Mouse (Mus musculus) kidney, embryonic 14.5 days (tissue): ENCODE measurements around the gene Otop2. TPM values are rescaled to one million over a fixed set of nuclear protein-coding genes. Genes with fewer than 3 reads are reported as not detected.

ENCODE experiments used
- ATAC-seq: fragments of 200-750 bp; cut with Nextera tagmentation; 2 replicates; pipeline ENCODE4 v1.8.0; 2017; ENCODE audit warnings: moderate number of reproducible peaks, mild to moderate bottlenecking, moderate TSS enrichment, moderate library complexity; ENCODE audit not compliant: low FRiP score, low TSS enrichment
- H3K27ac ChIP-seq: fragments of 300-500 bp; sonication (generic); 2 replicates; pipeline ENCODE4 v1.5.1; 2014; ENCODE audit warnings: low read depth, mild to moderate bottlenecking, low read length, moderate library complexity, mixed read lengths
- H3K27me3 ChIP-seq: fragments of 300-500 bp; sonication (generic); 2 replicates; pipeline ENCODE4 v1.6.1; 2014; ENCODE audit warnings: mild to moderate bottlenecking, low read length; ENCODE audit not compliant: control insufficient read depth, insufficient read depth
- H3K36me3 ChIP-seq: fragments of 300-500 bp; sonication (generic); 2 replicates; pipeline ENCODE4 v1.6.1; 2014; ENCODE audit warnings: low read length, mixed read lengths; ENCODE audit not compliant: control insufficient read depth, insufficient read depth
- H3K4me1 ChIP-seq: fragments of 300-500 bp; sonication (generic); 2 replicates; pipeline ENCODE4 v1.6.1; 2014; ENCODE audit warnings: low read length, mixed read lengths; ENCODE audit not compliant: control insufficient read depth, insufficient read depth
- H3K4me2 ChIP-seq: fragments of 300-500 bp; sonication (generic); replicated peaks from 2 replicates; pipeline ENCODE4 v1.6.1; 2014; ENCODE audit warnings: low read depth, mild to moderate bottlenecking, low read length
- H3K4me3 ChIP-seq: fragments of 300-500 bp; sonication (generic); 2 replicates; pipeline ENCODE4 v1.5.1; 2014; ENCODE audit warnings: mild to moderate bottlenecking, low read length
- H3K9ac ChIP-seq: fragments of 300-500 bp; sonication (generic); 2 replicates; pipeline ENCODE4 v1.6.1; 2014; ENCODE audit warnings: low read depth, mild to moderate bottlenecking, low read length, moderate library complexity
- H3K9me3 ChIP-seq: fragments of 300-500 bp; sonication (generic); 2 replicates; pipeline ENCODE4 v1.6.1; 2016; ENCODE audit warnings: low read length; ENCODE audit not compliant: control insufficient read depth
- WGBS: fragments of 180-500 bp; shearing (Covaris S2); extraction: QIAGEN DNeasy Blood & Tissue Kit; methylation state at CpG from one replicate; pipeline ENCODE4 v1.1.7; 2014; 5-methylcytosine and 5-hydroxymethylcytosine counted together
- polyA plus RNA-seq: library from polyadenylated mRNA; unstranded; fragments of >200 nt; fragmentation: Nextera tagmentation; extraction: Ambion mirVana; gene quantifications from 2 replicates; pipeline ENCODE4 v1.2.1, GENCODE M21; 2014

Otop2 gene
- 0.14 and 0.15 TPM in 2 replicates for polyA plus RNA-seq

- no peak within 1 kb of the TSS for H3K27ac ChIP-seq
- H3K36me3 ChIP-seq, result no peaks in the 10 kb centered on the region
- H3K4me3 ChIP-seq, result no peak within 1 kb of the TSS
- WGBS, result 12% methylated on average over 8 of the region's 8 CpGs
- no peak within 1 kb of the TSS for H3K4me2 ChIP-seq
- 0 out of 2 replicates have a peak, but pooled peaks cover 7% of the 10 kb centered on the region for H3K4me1 ChIP-seq
- H3K9ac ChIP-seq, result no peak within 1 kb of the TSS
- no peaks in the 10 kb centered on the region for H3K9me3 ChIP-seq
- H3K27me3 ChIP-seq, result no peaks in the 10 kb centered on the region
- 0 out of 2 replicates have a peak, but pooled peaks have one; percentile 24 for ATAC-seq
Observed at GRCm38 (mm10) chr11:115306863-115307262, at the start of gene Otop2. Gene Otop2, plus strand, starts transcription at chr11:115307163.

- ATAC-seq, result 0 out of 2 replicates have a peak, but pooled peaks have one; percentile 14
- H3K27ac ChIP-seq, result no peak overlapping the region
- no peaks in the 10 kb centered on the region for H3K36me3 ChIP-seq
- peak overlapping the region; percentile 13 for H3K4me3 ChIP-seq
- H3K4me2 ChIP-seq, result peak overlapping the region; percentile 15; the same call in 1 of the 2 replicates
- WGBS, result 18% methylated on average over 49 of the region's 59 CpGs
- H3K9me3 ChIP-seq, result no peaks in the 10 kb centered on the region
- no peaks in the 10 kb centered on the region for H3K4me1 ChIP-seq
- H3K27me3 ChIP-seq, result peaks cover 80% of the 10 kb centered on the region
- no peak overlapping the region for H3K9ac ChIP-seq
Observed at GRCm38 (mm10) chr11:115257775-115258510, 49.0 kb upstream of the Otop2 start.

- peaks cover 85% of the 10 kb centered on the region for H3K27me3 ChIP-seq
- H3K4me2 ChIP-seq, result no peak overlapping the region
- ATAC-seq, result no peak
- no peaks in the 10 kb centered on the region for H3K4me1 ChIP-seq
- 37% methylated on average over 4 of the region's 4 CpGs for WGBS
- no peak overlapping the region for H3K9ac ChIP-seq
- no peak overlapping the region for H3K4me3 ChIP-seq
- H3K36me3 ChIP-seq, result no peaks in the 10 kb centered on the region
- no peak overlapping the region for H3K27ac ChIP-seq
- H3K9me3 ChIP-seq, result no peaks in the 10 kb centered on the region
Observed at GRCm38 (mm10) chr11:115259134-115259533, 47.8 kb upstream of the Otop2 start.

- no peak overlapping the region for H3K4me2 ChIP-seq
- no peaks in the 10 kb centered on the region for H3K36me3 ChIP-seq
- no peak for ATAC-seq
- peaks cover 10% of the 10 kb centered on the region; the same call in 1 of the 2 replicates for H3K4me1 ChIP-seq
- WGBS, result 79% methylated on average over 11 of the region's 11 CpGs
- no peak overlapping the region for H3K9ac ChIP-seq
- H3K9me3 ChIP-seq, result no peaks in the 10 kb centered on the region
- H3K27ac ChIP-seq, result no peak overlapping the region
- no peak overlapping the region for H3K4me3 ChIP-seq
- peaks cover 92% of the 10 kb centered on the region for H3K27me3 ChIP-seq
Observed at GRCm38 (mm10) chr11:115262954-115263353, 44.0 kb upstream of the Otop2 start.

- Histone ChIP-seq H3K27me3 (peaks cover 92% of the 10 kb centered on the region), H3K9me3 (no peaks in the 10 kb centered on the region), H3K9ac (no peak overlapping the region), H3K4me2 (no peak overlapping the region), H3K4me1 (peaks cover 10% of the 10 kb centered on the region; the same call in 1 of the 2 replicates), H3K36me3 (no peaks in the 10 kb centered on the region), H3K27ac (no peak overlapping the region), H3K4me3 (no peak overlapping the region)
- 66% methylated on average over 7 of the region's 7 CpGs for WGBS
- no peak for ATAC-seq
Observed at GRCm38 (mm10) chr11:115264136-115264861, 42.7 kb upstream of the Otop2 start.

GRCm38 (mm10) chr11:115264862-115265668 lies 41.9 kb upstream of the Otop2 start:
- no peak for ATAC-seq
- no peaks in the 10 kb centered on the region for H3K9me3 ChIP-seq
- peak overlapping the region; percentile 42 for H3K4me2 ChIP-seq
- no peak overlapping the region for H3K9ac ChIP-seq
- no peak overlapping the region for H3K27ac ChIP-seq
- H3K36me3 ChIP-seq, result no peaks in the 10 kb centered on the region
- H3K4me3 ChIP-seq, result peak overlapping the region; percentile 22
- peaks cover 10% of the 10 kb centered on the region; the same call in 1 of the 2 replicates for H3K4me1 ChIP-seq
- WGBS, result 5% methylated on average over 39 of the region's 39 CpGs
- peaks cover 90% of the 10 kb centered on the region for H3K27me3 ChIP-seq

- Histone ChIP-seq H3K4me1 (peaks cover 13% of the 10 kb centered on the region; the same call in 1 of the 2 replicates), H3K9me3 (no peaks in the 10 kb centered on the region), H3K4me3 (no peak overlapping the region), H3K4me2 (no peak overlapping the region), H3K36me3 (no peaks in the 10 kb centered on the region), H3K27ac (no peak overlapping the region), H3K9ac (no peak overlapping the region), H3K27me3 (peaks cover 82% of the 10 kb centered on the region)
- ATAC-seq, result no peak
- WGBS, result 5% methylated on average over 20 of the region's 20 CpGs
Observed at GRCm38 (mm10) chr11:115265771-115266399, 41.1 kb upstream of the Otop2 start.

GRCm38 (mm10) chr11:115266400-115266778 lies 40.6 kb upstream of the Otop2 start:
- ATAC-seq, result no peak
- Histone ChIP-seq H3K27me3 (peaks cover 77% of the 10 kb centered on the region), H3K4me3 (peak overlapping the region; percentile 30), H3K9ac (no peak overlapping the region), H3K9me3 (no peaks in the 10 kb centered on the region), H3K27ac (no peak overlapping the region), H3K4me2 (peak overlapping the region; percentile 46), H3K4me1 (peaks cover 13% of the 10 kb centered on the region; the same call in 1 of the 2 replicates), H3K36me3 (no peaks in the 10 kb centered on the region)
- WGBS, result 0% methylated on average over 22 of the region's 22 CpGs
